Mouse (Mus musculus) intestine, postnatal 0 days (tissue): ENCODE data around the gene F2r. TPM values are rescaled to one million over a fixed set of nuclear protein-coding genes. Genes with fewer than 3 reads are reported as not detected.

ENCODE experiments used
- ATAC-seq: fragments of 200-750 bp; cut with Nextera tagmentation; 2 replicates; pipeline ENCODE4 v1.8.0; 2017; ENCODE audit warnings: mild to moderate bottlenecking, moderate TSS enrichment, moderate library complexity
- H3K27ac ChIP-seq: fragments of 300-500 bp; sonication (generic); 2 replicates; pipeline ENCODE4 v1.5.1; 2014; ENCODE audit warnings: mild to moderate bottlenecking, low read depth, low read length, moderate library complexity
- H3K27me3 ChIP-seq: fragments of 300-500 bp; sonication (generic); replicated peaks from 2 replicates; pipeline ENCODE4 v1.6.1; 2014; ENCODE audit warnings: low read length, mixed read lengths; ENCODE audit not compliant: control insufficient read depth, insufficient read depth
- H3K36me3 ChIP-seq: fragments of 300-500 bp; sonication (generic); 2 replicates; pipeline ENCODE4 v1.6.1; 2014; ENCODE audit warnings: mild to moderate bottlenecking, moderate library complexity; ENCODE audit not compliant: control insufficient read depth, insufficient read depth
- H3K4me1 ChIP-seq: fragments of 300-500 bp; sonication (generic); replicated peaks from 2 replicates; pipeline ENCODE4 v1.6.1; 2014; ENCODE audit warnings: antibody characterized with exemption, low read length, mixed read lengths; ENCODE audit not compliant: control insufficient read depth, insufficient read depth
- H3K4me2 ChIP-seq: fragments of 300-500 bp; sonication (generic); replicated peaks from 2 replicates; pipeline ENCODE4 v1.6.1; 2014; ENCODE audit warnings: low read depth, mild to moderate bottlenecking, moderate library complexity
- H3K4me3 ChIP-seq: fragments of 300-500 bp; sonication (generic); 2 replicates; pipeline ENCODE4 v1.5.1; 2014; ENCODE audit warnings: low read depth, low read length
- H3K9ac ChIP-seq: fragments of 300-500 bp; sonication (generic); 2 replicates; pipeline ENCODE4 v1.6.1; 2014; ENCODE audit warnings: mild to moderate bottlenecking, low read depth, low read length
- H3K9me3 ChIP-seq: fragments of 300-500 bp; sonication (generic); 2 replicates; pipeline ENCODE4 v1.6.1; 2016; ENCODE audit warnings: mixed run types; ENCODE audit not compliant: control insufficient read depth
- CTCF ChIP-seq: sonication (generic); IDR thresholded peaks from 2 replicates; pipeline ENCODE4 v1.5.1; 2016; ENCODE audit warnings: low read depth, mild to moderate bottlenecking, control low read depth, antibody characterized with exemption, moderate library complexity
- WGBS: fragments of 180-500 bp; shearing (Covaris S2); extraction: QIAGEN DNeasy Blood & Tissue Kit; methylation state at CpG from one replicate; pipeline ENCODE4 v1.1.7; 2014; 5-methylcytosine and 5-hydroxymethylcytosine counted together
- polyA plus RNA-seq: library from polyadenylated mRNA; unstranded; fragments of >200 nt; fragmentation: Nextera tagmentation; extraction: Ambion mirVana; gene quantifications from 2 replicates; pipeline ENCODE4 v1.2.1, GENCODE M21; 2015

Gene F2r
- polyA plus RNA-seq, 1 experiment from 2014 or later, result 19.4 TPM

GRCm38 (mm10) chr13:95607019-95607418, 11.3 kb downstream of the F2r start:
- WGBS, result 92% methylated on average over 8 of the region's 8 CpGs
- no peak overlapping the region for H3K9ac ChIP-seq
- H3K4me2 ChIP-seq, result no peak overlapping the region
- ATAC-seq, result no peak
- no peaks in the 10 kb centered on the region for H3K4me1 ChIP-seq
- no peaks in the 10 kb centered on the region for H3K27me3 ChIP-seq
- H3K9me3 ChIP-seq, result no peaks in the 10 kb centered on the region
- TF ChIP-seq CTCF, result no peak
- no peak overlapping the region for H3K27ac ChIP-seq
- no peaks in the 10 kb centered on the region for H3K36me3 ChIP-seq
- H3K4me3 ChIP-seq, result no peak overlapping the region

- Histone ChIP-seq H3K27ac (no peak overlapping the region), H3K4me2 (no peak overlapping the region), H3K9ac (no peak overlapping the region), H3K4me1 (no peaks in the 10 kb centered on the region), H3K9me3 (no peaks in the 10 kb centered on the region), H3K27me3 (no peaks in the 10 kb centered on the region), H3K36me3 (no peaks in the 10 kb centered on the region; the same call in 1 of the 2 replicates), H3K4me3 (no peak overlapping the region)
- ATAC-seq, result no peak
- WGBS, result 97% methylated on average over 25 of the region's 25 CpGs
- TF ChIP-seq CTCF, result no peak
Measured at GRCm38 (mm10) chr13:95604288-95604687, 14.0 kb downstream of the F2r start.

GRCm38 (mm10) chr13:95599833-95600359, 18.4 kb downstream of the F2r start:
- WGBS, result 79% methylated on average over 3 of the region's 3 CpGs
- no peaks in the 10 kb centered on the region for H3K27me3 ChIP-seq
- H3K4me2 ChIP-seq, result no peak overlapping the region
- H3K4me3 ChIP-seq, result no peak overlapping the region
- no peak for ATAC-seq
- H3K36me3 ChIP-seq, result no peaks in the 10 kb centered on the region; the same call in 1 of the 2 replicates
- no peaks in the 10 kb centered on the region for H3K9me3 ChIP-seq
- no peaks in the 10 kb centered on the region for H3K4me1 ChIP-seq
- H3K27ac ChIP-seq, result no peak overlapping the region
- no peak overlapping the region for H3K9ac ChIP-seq
- no peak for TF ChIP-seq CTCF

GRCm38 (mm10) chr13:95598232-95598920, 19.9 kb downstream of the F2r start:
- H3K4me3 ChIP-seq, result no peak overlapping the region
- no peak overlapping the region for H3K27ac ChIP-seq
- no peak for TF ChIP-seq CTCF
- no peak for ATAC-seq
- no peaks in the 10 kb centered on the region; the same call in 1 of the 2 replicates for H3K36me3 ChIP-seq
- 84% methylated on average over 18 of the region's 18 CpGs for WGBS
- H3K4me1 ChIP-seq, result no peaks in the 10 kb centered on the region
- H3K27me3 ChIP-seq, result no peaks in the 10 kb centered on the region
- H3K4me2 ChIP-seq, result no peak overlapping the region
- H3K9me3 ChIP-seq, result no peaks in the 10 kb centered on the region
- no peak overlapping the region for H3K9ac ChIP-seq

- TF ChIP-seq CTCF, result no peak
- no peak for ATAC-seq
- Histone ChIP-seq H3K27me3 (no peaks in the 10 kb centered on the region), H3K9ac (no peak overlapping the region), H3K4me1 (no peaks in the 10 kb centered on the region), H3K4me2 (no peak overlapping the region), H3K9me3 (no peaks in the 10 kb centered on the region), H3K27ac (no peak overlapping the region), H3K36me3 (no peaks in the 10 kb centered on the region; the same call in 1 of the 2 replicates), H3K4me3 (no peak overlapping the region)
- 80% methylated on average over 10 of the region's 10 CpGs for WGBS
Measured at GRCm38 (mm10) chr13:95597578-95597977, 20.7 kb downstream of the F2r start.

GRCm38 (mm10) chr13:95596689-95597088, 21.6 kb downstream of the F2r start:
- no peak overlapping the region for H3K27ac ChIP-seq
- H3K27me3 ChIP-seq, result no peaks in the 10 kb centered on the region
- H3K9me3 ChIP-seq, result no peaks in the 10 kb centered on the region
- no peak overlapping the region for H3K9ac ChIP-seq
- WGBS, result 88% methylated on average over 7 of the region's 7 CpGs
- ATAC-seq, result no peak
- no peaks in the 10 kb centered on the region; the same call in 1 of the 2 replicates for H3K36me3 ChIP-seq
- H3K4me2 ChIP-seq, result no peak overlapping the region
- no peak overlapping the region for H3K4me3 ChIP-seq
- no peaks in the 10 kb centered on the region for H3K4me1 ChIP-seq
- no peak for TF ChIP-seq CTCF
